Mouse (Mus musculus): ENCODE data around the gene AC161166.1. TPM values are rescaled to one million over a fixed set of nuclear protein-coding genes. Genes with fewer than 3 reads are reported as not detected.

AC161166.1 gene
- polyA plus RNA-seq, 1 experiment: not detected

DNA sequence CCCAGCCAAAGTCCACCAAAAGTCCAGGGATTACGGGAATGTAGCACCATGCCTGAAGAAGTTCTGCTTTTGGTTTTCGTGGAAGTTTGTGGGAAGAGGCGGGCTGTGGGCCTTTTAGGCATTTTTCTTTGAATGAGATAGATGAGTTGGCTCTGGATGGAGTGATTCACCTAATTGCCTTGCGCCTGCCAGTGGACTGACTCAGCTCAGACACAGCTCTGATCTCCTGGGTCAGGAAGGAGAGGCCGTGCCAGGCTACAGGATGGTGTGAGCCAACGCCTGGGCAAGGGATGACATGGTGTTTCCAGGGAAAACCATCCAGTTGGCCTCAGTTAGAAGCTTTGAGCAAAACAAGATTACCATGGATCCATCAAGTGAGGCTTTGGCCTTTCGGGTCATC is 41.9 kb downstream of the AC161166.1 start:
- Histone ChIP-seq H3K4me3 (ENCODE audit: insufficient read depth, low read length) (no peak overlapping the region), H3K4me1 (ENCODE audit: control insufficient read depth, insufficient read depth, low read length) (peaks cover 18% of the 10 kb centered on the region), H3K27ac (ENCODE audit: insufficient read depth, low read depth, low read length) (no peak overlapping the region)
- no peak for TF ChIP-seq POLR2A (IDR thresholded peaks at IDR 0.05; ENCODE audit: borderline replicate concordance, low read depth, low read length)
- TF ChIP-seq CTCF (IDR thresholded peaks at IDR 0.05; ENCODE audit: low read depth, low read length): no peak

DNA sequence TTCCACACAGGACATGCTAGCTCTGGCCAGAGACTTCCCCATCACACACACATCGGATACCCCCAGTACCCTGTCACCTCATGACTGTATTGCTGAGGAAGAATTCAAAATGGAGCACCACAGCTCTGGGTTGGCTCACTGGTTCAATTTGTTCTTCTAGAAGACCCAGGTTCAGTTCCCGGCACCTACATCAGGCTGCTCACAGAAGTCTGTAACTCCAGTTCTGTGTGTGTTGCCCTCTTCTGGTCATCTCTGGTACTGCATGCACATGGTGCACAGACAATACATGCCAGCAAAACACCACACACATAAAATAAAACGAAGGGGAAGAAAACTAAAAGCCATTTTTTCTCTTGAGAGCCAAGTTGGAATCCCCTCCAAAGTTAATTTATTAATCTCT is 43.1 kb downstream of the AC161166.1 start:
- H3K27ac ChIP-seq (ENCODE audit: insufficient read depth, low read depth, low read length): no peak overlapping the region
- peak; percentile 67 for TF ChIP-seq CTCF (IDR thresholded peaks at IDR 0.05; ENCODE audit: low read depth, low read length)
- TF ChIP-seq POLR2A (IDR thresholded peaks at IDR 0.05; ENCODE audit: borderline replicate concordance, low read depth, low read length): no peak
- H3K4me3 ChIP-seq (ENCODE audit: insufficient read depth, low read length): no peak overlapping the region
- H3K4me1 ChIP-seq (ENCODE audit: control insufficient read depth, insufficient read depth, low read length): peaks cover 24% of the 10 kb centered on the region

DNA sequence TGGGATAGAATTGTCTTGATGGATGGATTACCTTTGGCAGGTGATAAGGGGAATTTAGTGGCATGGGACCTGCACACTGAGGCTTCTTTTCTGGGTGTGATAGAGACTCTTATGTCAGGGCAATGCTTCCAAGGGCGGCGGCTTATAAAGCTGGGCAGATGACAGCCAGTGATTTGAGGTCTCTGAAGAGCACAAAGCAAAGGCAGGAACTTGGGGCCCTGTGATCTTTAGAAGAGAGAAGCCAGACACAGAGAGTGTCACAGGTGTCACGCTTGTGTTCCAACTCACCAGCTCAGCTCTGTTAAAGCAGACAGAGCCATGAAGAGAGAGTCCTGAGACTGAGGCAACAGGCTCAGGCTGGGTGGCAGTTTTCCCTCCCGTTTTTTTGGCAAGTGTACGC is 44.4 kb downstream of the AC161166.1 start:
- Histone ChIP-seq H3K4me3 (ENCODE audit: insufficient read depth, low read length) (no peak overlapping the region), H3K27ac (ENCODE audit: insufficient read depth, low read depth, low read length) (no peak overlapping the region)
- TF ChIP-seq CTCF (IDR thresholded peaks at IDR 0.05; ENCODE audit: low read depth, low read length) (no peak), POLR2A (IDR thresholded peaks at IDR 0.05; ENCODE audit: borderline replicate concordance, low read depth, low read length) (no peak)

DNA sequence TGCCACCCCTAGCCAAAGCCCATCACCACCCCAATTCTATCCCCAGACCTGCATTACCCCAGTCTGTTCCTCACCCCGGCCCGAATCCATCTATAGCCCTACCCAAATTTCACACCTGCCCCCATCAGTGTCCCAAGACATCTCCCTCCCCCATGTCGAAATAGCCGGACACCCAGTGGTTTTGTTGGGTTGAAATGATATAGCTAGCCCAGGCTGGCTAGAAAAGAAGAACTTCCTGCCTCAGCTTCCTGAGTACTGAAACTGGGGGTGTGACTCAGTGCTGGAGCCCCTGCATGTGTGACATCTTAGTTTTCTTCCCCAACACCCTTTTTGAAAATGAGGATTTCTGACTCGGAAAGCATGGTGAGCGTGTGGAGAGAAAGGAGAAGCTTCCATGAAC is 45.4 kb downstream of the AC161166.1 start:
- Histone ChIP-seq H3K4me1 (ENCODE audit: control insufficient read depth, insufficient read depth, low read length) (peaks cover 27% of the 10 kb centered on the region), H3K27ac (ENCODE audit: insufficient read depth, low read depth, low read length) (no peak overlapping the region), H3K4me3 (ENCODE audit: insufficient read depth, low read length) (no peak overlapping the region)
- no peak for TF ChIP-seq CTCF (IDR thresholded peaks at IDR 0.05; ENCODE audit: low read depth, low read length)
- TF ChIP-seq POLR2A (IDR thresholded peaks at IDR 0.05; ENCODE audit: borderline replicate concordance, low read depth, low read length): no peak

More for the DNA sequence above, 44.4 kb downstream of the AC161166.1 start:
- peaks cover 24% of the 10 kb centered on the region for H3K4me1 ChIP-seq (ENCODE audit: control insufficient read depth, insufficient read depth, low read length)

DNA sequence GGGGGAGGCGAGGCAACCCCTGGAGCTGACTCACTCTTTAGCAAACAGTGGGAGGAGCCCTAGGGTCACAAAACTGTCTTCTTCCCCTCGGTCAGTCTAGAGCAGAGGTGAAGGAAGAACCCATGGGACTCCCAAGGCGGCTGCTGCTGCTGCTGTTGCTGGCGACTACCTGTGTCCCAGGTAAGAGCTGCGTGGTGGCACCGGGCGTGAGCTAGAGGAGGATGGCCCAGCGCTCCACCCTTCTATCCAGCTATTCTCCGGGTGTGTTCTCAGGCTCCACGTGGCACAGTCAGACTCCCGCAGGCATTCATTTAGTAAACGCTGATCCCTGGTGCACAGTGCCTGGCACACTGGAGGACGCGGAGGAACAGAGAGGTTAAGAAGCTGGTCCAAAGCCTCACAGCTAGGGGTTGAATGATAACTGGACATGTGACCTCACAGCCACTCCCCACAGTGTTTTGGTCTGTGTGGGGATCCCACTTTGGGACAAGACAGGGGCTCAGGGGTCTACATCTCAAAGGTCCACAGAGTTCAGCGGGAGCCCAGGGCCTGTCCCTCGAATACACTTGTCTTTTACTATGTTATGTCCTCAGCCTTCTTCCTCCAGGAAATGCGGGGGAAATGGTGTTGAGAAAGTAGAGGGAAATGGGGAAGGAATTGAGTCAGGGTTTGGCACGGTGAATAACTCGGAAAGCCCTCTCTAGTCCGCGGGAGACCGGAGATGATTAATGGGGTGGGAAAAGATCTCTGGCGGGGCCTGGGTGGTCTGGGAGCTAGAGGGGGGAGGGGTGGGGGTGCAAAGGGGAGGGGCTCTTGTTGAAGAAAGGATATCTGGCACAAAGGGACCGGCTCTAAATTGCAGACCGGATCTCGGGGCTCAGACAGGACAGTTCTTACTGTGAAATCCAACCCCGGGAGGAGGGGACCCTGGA is 49.6 kb downstream of the AC161166.1 start, which contains the start of gene Plaur:
Gene Plaur, plus strand, starts transcription at position 97 of the 932 bp plus-strand sequence.
- Histone ChIP-seq H3K4me1 (ENCODE audit: control insufficient read depth, insufficient read depth, low read length) (peaks cover 54% of the 10 kb centered on the region), H3K27ac (ENCODE audit: insufficient read depth, low read depth, low read length) (peak within 1 kb of the TSS; percentile 80), H3K4me3 (ENCODE audit: insufficient read depth, low read length) (peak within 1 kb of the TSS; percentile 66)
- TF ChIP-seq POLR2A (IDR thresholded peaks at IDR 0.05; ENCODE audit: borderline replicate concordance, low read depth, low read length): no peak
- no peak for TF ChIP-seq CTCF (IDR thresholded peaks at IDR 0.05; ENCODE audit: low read depth, low read length)

DNA sequence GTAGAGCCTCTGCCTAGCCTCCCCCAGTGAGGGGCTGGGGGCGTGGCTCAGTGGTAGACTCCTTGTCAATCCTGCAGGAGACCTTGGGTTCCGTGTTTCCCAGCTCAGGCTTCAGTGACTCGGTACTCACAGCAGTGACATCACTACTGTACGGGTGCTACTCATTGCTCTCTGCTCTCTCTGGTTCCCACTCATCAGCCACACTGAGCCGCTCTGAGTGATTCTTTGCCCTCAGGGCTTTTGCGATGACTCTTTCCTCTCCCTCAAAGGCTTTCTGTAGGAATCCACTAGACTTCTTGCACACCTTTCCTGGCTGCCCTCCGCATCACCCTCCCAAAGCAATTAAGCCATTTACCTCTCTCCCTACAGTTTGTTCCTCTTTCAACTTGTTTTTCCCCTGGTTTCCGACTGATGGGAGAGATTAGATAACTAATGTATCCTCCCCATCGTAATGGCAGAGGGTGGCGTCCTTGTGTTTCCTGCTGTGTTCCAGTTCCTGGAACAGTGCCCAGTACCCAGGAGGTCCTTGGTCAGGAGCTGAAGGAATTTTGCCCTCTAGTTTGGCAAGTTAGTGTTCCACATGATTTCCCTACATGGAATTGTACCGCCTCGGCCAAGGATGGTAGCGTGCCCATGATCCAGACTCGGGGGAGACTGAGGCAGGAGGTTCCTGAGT is 50.7 kb downstream of the AC161166.1 start:
- Histone ChIP-seq H3K4me3 (ENCODE audit: insufficient read depth, low read length) (no peak overlapping the region; the same call in 1 of the 2 replicates), H3K4me1 (ENCODE audit: control insufficient read depth, insufficient read depth, low read length) (peaks cover 48% of the 10 kb centered on the region), H3K27ac (ENCODE audit: insufficient read depth, low read depth, low read length) (0 out of 2 replicates have a peak overlapping the region, but pooled peaks have one; percentile 4)
- no peak for TF ChIP-seq POLR2A (IDR thresholded peaks at IDR 0.05; ENCODE audit: borderline replicate concordance, low read depth, low read length)
- no peak for TF ChIP-seq CTCF (IDR thresholded peaks at IDR 0.05; ENCODE audit: low read depth, low read length)

Other genes starting within 250 kb of the AC161166.1 start
- gene Zfp93, start 242.0 kb downstream of the AC161166.1 start, polyA plus RNA-seq (2012; ENCODE audit: insufficient read depth, insufficient read length, missing spikeins): 1.1 and 1.2 TPM in 2 replicates
- 10.0 and 11.3 TPM in 2 replicates for gene Zfp61, start 211.2 kb downstream of the AC161166.1 start, polyA plus RNA-seq (2012; ENCODE audit: insufficient read depth, insufficient read length, missing spikeins)
- 3.5 and 5.3 TPM in 2 replicates for gene Zfp94, start 195.8 kb downstream of the AC161166.1 start, polyA plus RNA-seq (2012; ENCODE audit: insufficient read depth, insufficient read length, missing spikeins)
- not detected in 2 replicates for gene Tescl, start 178.5 kb downstream of the AC161166.1 start, polyA plus RNA-seq (2012; ENCODE audit: insufficient read depth, insufficient read length, missing spikeins)
- not detected in 2 replicates for gene Lypd5, start 163.3 kb downstream of the AC161166.1 start, polyA plus RNA-seq (2012; ENCODE audit: insufficient read depth, insufficient read length, missing spikeins)
- 50.1 and 51.4 TPM in 2 replicates for gene Kcnn4, start 142.2 kb downstream of the AC161166.1 start, polyA plus RNA-seq (2012; ENCODE audit: insufficient read depth, insufficient read length, missing spikeins)
- gene Smg9, start 112.8 kb downstream of the AC161166.1 start, polyA plus RNA-seq (2012; ENCODE audit: insufficient read depth, insufficient read length, missing spikeins): 35.8 and 36.5 TPM in 2 replicates
- gene Irgc1, start 60.2 kb downstream of the AC161166.1 start, polyA plus RNA-seq (2012; ENCODE audit: insufficient read depth, insufficient read length, missing spikeins): not detected in 2 replicates
- gene Plaur, start 50.0 kb downstream of the AC161166.1 start, polyA plus RNA-seq (2012; ENCODE audit: insufficient read depth, insufficient read length, missing spikeins): 24.8 and 27.5 TPM in 2 replicates
- not detected in 2 replicates for gene Cadm4, start 30.4 kb downstream of the AC161166.1 start, polyA plus RNA-seq (2012; ENCODE audit: insufficient read depth, insufficient read length, missing spikeins)
- 0.69 TPM in 1 of 2 replicates, not detected in the other for gene Zfp428, start 5.4 kb downstream of the AC161166.1 start, polyA plus RNA-seq (2012; ENCODE audit: insufficient read depth, insufficient read length, missing spikeins)
- gene Irgq, start 18.2 kb upstream of the AC161166.1 start, polyA plus RNA-seq (2012; ENCODE audit: insufficient read depth, insufficient read length, missing spikeins): 6.6 and 8.5 TPM in 2 replicates
- not detected in 2 replicates for gene Pinlyp, start 33.7 kb upstream of the AC161166.1 start, polyA plus RNA-seq (2012; ENCODE audit: insufficient read depth, insufficient read length, missing spikeins)
- 54.6 and 58.7 TPM in 2 replicates for gene Xrcc1, start 33.8 kb upstream of the AC161166.1 start, polyA plus RNA-seq (2012; ENCODE audit: insufficient read depth, insufficient read length, missing spikeins)
- 18.2 and 18.5 TPM in 2 replicates for gene Ethe1, start 75.1 kb upstream of the AC161166.1 start, polyA plus RNA-seq (2012; ENCODE audit: insufficient read depth, insufficient read length, missing spikeins)
- gene Zfp575, start 75.2 kb upstream of the AC161166.1 start, polyA plus RNA-seq (2012; ENCODE audit: insufficient read depth, insufficient read length, missing spikeins): not detected in 2 replicates
- 7.2 and 7.6 TPM in 2 replicates for gene Phldb3, start 98.3 kb upstream of the AC161166.1 start, polyA plus RNA-seq (2012; ENCODE audit: insufficient read depth, insufficient read length, missing spikeins)
- gene Lypd3, start 124.1 kb upstream of the AC161166.1 start, polyA plus RNA-seq (2012; ENCODE audit: insufficient read depth, insufficient read length, missing spikeins): not detected in 2 replicates
- gene Tex101, start 164.2 kb upstream of the AC161166.1 start, polyA plus RNA-seq (2012; ENCODE audit: insufficient read depth, insufficient read length, missing spikeins): not detected in 2 replicates
- gene BC049730, start 196.8 kb upstream of the AC161166.1 start, polyA plus RNA-seq (2012; ENCODE audit: insufficient read depth, insufficient read length, missing spikeins): not detected in 2 replicates
- not detected in 2 replicates for gene Gm4763, start 214.5 kb upstream of the AC161166.1 start, polyA plus RNA-seq (2012; ENCODE audit: insufficient read depth, insufficient read length, missing spikeins)
- gene Cd177, start 247.9 kb upstream of the AC161166.1 start, polyA plus RNA-seq (2012; ENCODE audit: insufficient read depth, insufficient read length, missing spikeins): 0.47 and 0.74 TPM in 2 replicates

Data from bone marrow macrophage, adult 2 months (primary cell).